Mouse (Mus musculus): Measurements from ENCODE around the gene Cmip. TPM values are rescaled to one million over a fixed set of nuclear protein-coding genes. Genes with fewer than 3 reads are reported as not detected.

Cmip gene
- polyA plus RNA-seq, 1 experiment = 92.3 TPM

DNA sequence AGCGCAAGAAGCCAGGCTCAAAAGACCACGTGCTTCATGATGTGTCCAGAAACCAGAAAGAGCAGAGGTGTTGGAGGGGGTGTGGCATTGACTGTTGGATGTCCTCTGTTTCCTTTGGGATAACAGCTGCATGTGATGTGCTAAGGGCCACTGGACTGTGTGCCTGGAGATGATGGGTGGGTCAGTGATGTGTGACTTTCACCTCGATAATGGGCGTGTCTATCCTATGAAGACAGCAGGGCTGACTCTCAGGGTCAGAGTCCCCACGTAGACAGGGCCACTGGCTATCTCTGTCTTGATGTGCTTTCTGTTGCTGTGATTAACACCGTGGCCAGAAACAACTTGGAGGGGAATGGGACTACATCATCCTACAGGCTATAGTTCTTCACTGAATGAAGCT is 144.0 kb downstream of the Cmip start:
- peaks cover 82% of the 10 kb centered on the region for H3K36me3 ChIP-seq (replicated peaks; ENCODE audit: low read length)
- H3K4me1 ChIP-seq = peaks cover 69% of the 10 kb centered on the region
- TF ChIP-seq GATA1 (IDR thresholded peaks at IDR 0.05; ENCODE audit: borderline replicate concordance, low read length) (no peak), FLI1 (IDR thresholded peaks at IDR 0.05; ENCODE audit: low read length) (no peak)
- H3K27me3 ChIP-seq (replicated peaks) = no peaks in the 10 kb centered on the region
- no peak overlapping the region for H3K4me3 ChIP-seq (replicated peaks)
- H3K9me3 ChIP-seq = no peaks in the 10 kb centered on the region

DNA sequence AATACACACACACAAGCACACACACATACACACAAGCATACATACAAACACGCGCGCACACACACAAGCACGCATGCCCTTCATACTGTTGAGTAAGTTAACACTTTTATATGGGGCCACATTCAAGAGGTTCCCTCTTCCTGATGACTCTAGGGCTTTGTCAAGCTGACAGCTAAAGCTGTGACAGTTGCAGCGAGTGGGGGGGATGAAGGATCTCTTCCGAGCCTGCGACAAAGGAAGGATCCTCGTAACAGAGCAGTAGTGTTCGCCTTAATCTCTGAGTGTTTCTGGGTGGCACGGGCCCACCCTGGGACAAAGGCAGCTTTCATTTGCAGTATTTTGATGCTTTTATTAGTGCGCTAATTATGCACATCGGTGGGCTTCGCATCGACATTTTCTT is 145.0 kb downstream of the Cmip start:
- Histone ChIP-seq H3K36me3 (replicated peaks; ENCODE audit: low read length) (peaks cover 80% of the 10 kb centered on the region), H3K4me1 (peaks cover 73% of the 10 kb centered on the region), H3K4me3 (replicated peaks) (no peak overlapping the region), H3K27me3 (replicated peaks) (no peaks in the 10 kb centered on the region), H3K9me3 (no peaks in the 10 kb centered on the region)
- TF ChIP-seq FLI1 (IDR thresholded peaks at IDR 0.05; ENCODE audit: low read length) (no peak), GATA1 (IDR thresholded peaks at IDR 0.05; ENCODE audit: borderline replicate concordance, low read length) (no peak)

DNA sequence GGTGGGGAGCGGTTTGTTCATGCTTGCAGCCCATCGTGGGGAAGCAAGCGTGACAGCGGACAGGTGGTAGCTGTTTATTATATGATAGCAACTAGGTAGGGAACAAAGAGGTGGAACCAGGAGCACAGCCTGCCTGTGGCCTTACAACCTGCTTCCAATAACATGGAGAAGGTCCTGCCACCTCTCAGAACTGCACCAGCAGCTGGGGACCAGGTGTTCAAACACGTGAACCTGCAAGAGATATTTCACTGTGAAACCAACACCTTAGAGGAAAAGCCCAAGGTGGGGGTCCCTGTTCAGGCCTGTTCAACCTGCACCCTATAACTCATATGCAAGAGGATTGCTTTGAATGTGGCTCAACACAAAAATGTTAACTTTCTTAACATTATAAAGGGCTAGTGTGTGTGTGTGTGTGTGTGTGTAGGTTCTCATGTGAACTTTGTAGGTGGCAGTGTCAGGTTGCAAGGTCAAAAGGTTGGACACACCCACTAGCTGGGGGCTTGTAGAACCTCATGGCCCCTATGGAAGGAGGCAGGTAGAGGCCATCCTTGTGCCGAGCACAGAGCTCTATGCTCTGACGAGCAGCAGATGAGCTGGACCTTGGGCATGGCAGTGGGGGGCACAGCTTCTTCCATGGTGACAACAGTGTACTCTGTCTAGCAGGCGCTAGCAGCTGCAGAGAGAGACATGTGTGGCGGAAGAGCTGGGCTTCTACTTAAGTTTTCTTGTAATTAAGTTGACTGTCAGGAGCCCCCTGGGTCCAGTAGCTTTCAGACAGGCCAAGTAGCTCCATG is 146.2 kb downstream of the Cmip start:
- Histone ChIP-seq H3K27me3 (replicated peaks) (no peaks in the 10 kb centered on the region), H3K4me1 (peaks cover 71% of the 10 kb centered on the region), H3K4me3 (replicated peaks) (no peak overlapping the region), H3K9me3 (no peaks in the 10 kb centered on the region), H3K36me3 (replicated peaks; ENCODE audit: low read length) (peaks cover 78% of the 10 kb centered on the region)
- TF ChIP-seq GATA1 (IDR thresholded peaks at IDR 0.05; ENCODE audit: borderline replicate concordance, low read length) = no peak
- TF ChIP-seq FLI1 (IDR thresholded peaks at IDR 0.05; ENCODE audit: low read length) = no peak

DNA sequence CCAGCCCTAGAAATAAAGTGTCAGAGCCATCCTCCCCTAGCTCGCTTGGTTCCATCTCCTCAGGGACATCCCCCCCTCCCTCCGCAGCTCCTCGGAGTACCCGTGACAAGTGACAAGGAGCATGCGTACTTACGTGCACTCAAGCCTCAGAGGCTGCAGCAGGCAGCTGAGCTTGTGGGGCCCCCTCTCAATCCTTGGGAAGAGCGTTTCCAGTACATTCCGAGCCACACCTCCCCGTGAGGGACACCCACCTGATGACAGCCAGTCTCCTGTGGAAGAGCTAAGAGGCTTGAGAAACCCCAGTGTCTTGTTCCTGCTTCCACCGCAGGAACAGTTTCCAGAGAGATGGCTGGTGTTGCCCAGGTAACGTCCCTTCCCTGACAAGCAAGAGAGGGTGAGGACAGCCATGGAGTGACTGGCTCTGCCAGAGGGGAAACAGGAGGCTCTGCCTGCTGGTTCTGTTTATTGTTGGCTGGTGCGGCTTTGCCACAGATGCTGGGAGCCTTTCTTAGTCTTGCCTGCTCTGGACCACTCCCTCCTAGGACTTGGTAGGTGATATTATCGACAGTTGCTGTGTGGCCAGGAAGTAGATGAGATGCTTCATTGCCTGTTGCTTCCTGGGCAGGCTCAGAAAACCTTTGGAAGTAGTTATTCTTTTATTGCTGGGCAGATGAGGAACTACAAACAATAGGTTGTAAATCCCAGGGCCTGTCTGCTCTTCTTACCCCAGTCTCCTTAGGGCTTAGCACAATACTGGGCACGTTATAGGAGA is 147.0 kb downstream of the Cmip start:
- H3K4me1 ChIP-seq = peaks cover 72% of the 10 kb centered on the region
- no peaks in the 10 kb centered on the region for H3K9me3 ChIP-seq
- no peak for TF ChIP-seq GATA1 (IDR thresholded peaks at IDR 0.05; ENCODE audit: borderline replicate concordance, low read length)
- no peak for TF ChIP-seq FLI1 (IDR thresholded peaks at IDR 0.05; ENCODE audit: low read length)
- H3K36me3 ChIP-seq (replicated peaks; ENCODE audit: low read length) = peaks cover 76% of the 10 kb centered on the region
- H3K27me3 ChIP-seq (replicated peaks) = no peaks in the 10 kb centered on the region
- H3K4me3 ChIP-seq (replicated peaks) = no peak overlapping the region

DNA sequence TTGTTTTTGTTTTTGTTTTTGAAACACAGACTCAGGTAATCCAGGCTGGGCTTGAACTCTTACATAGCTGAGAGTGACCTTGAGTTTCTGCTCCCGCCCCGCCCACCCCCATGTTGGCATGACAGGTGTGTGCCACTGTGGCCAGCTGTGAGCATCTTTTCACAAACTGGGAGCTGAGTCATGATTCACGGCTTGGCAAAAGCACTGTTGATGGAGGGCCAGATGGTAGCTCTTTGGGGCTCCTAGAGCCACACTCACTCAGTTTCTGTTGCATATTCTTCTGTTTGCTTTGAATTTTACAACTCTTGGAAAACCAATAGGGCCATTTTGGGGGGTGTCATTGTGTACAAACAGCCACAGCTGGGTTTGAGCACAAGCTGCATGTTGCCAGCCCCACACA is 149.2 kb downstream of the Cmip start:
- Histone ChIP-seq H3K4me1 (peaks cover 66% of the 10 kb centered on the region), H3K27me3 (replicated peaks) (no peaks in the 10 kb centered on the region), H3K4me3 (replicated peaks) (no peak overlapping the region), H3K9me3 (no peaks in the 10 kb centered on the region), H3K36me3 (replicated peaks; ENCODE audit: low read length) (peaks cover 73% of the 10 kb centered on the region)
- TF ChIP-seq FLI1 (IDR thresholded peaks at IDR 0.05; ENCODE audit: low read length) (no peak), GATA1 (IDR thresholded peaks at IDR 0.05; ENCODE audit: borderline replicate concordance, low read length) (no peak)

DNA sequence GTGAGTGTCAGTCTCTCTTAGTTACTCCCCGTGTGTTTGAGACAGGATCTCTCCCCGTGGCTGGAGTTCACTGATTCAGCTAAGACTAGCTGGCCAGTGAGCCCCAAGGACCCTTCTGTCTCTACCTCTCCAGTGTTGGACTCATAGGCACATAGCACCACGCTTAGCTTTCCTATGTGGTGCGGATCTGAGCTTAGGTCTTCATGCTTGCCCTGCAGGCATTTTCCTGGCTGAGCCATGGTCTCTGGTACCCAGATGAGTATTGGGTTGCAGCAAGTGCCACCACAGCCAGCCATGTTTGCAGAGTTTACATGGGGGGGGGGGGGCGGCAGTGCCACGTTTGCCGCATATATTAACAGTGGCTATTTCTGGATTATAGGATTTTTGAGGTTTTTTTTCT is 151.8 kb downstream of the Cmip start:
- peaks cover 52% of the 10 kb centered on the region for H3K4me1 ChIP-seq
- TF ChIP-seq GATA1 (IDR thresholded peaks at IDR 0.05; ENCODE audit: borderline replicate concordance, low read length) = no peak
- no peak for TF ChIP-seq FLI1 (IDR thresholded peaks at IDR 0.05; ENCODE audit: low read length)
- peaks cover 82% of the 10 kb centered on the region for H3K36me3 ChIP-seq (replicated peaks; ENCODE audit: low read length)
- no peaks in the 10 kb centered on the region for H3K27me3 ChIP-seq (replicated peaks)
- H3K9me3 ChIP-seq = no peaks in the 10 kb centered on the region
- H3K4me3 ChIP-seq (replicated peaks) = no peak overlapping the region

DNA sequence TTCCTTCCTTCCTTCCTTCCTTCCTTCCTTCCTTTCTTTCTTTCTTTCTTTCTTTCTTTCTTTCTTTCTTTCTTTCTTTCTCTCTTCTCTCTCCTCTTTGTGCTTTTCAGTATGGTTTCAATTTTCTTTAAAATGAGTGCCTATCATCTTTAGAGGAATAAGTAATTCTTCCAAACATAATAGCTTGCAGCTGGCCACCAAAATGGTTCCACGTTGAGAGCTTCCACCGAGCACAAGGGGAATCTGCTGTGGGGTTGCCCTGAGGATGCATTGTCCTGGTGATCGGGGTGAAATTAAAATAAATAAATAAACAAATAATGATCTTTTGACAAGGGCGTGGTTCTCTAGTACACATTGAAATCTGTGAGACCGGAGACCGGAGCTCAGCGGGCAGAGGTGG is 152.2 kb downstream of the Cmip start:
- H3K4me3 ChIP-seq (replicated peaks) = no peak overlapping the region
- H3K4me1 ChIP-seq = peaks cover 48% of the 10 kb centered on the region
- H3K27me3 ChIP-seq (replicated peaks) = no peaks in the 10 kb centered on the region
- TF ChIP-seq GATA1 (IDR thresholded peaks at IDR 0.05; ENCODE audit: borderline replicate concordance, low read length) = no peak
- TF ChIP-seq FLI1 (IDR thresholded peaks at IDR 0.05; ENCODE audit: low read length) = no peak
- no peaks in the 10 kb centered on the region for H3K9me3 ChIP-seq
- H3K36me3 ChIP-seq (replicated peaks; ENCODE audit: low read length) = peaks cover 82% of the 10 kb centered on the region

DNA sequence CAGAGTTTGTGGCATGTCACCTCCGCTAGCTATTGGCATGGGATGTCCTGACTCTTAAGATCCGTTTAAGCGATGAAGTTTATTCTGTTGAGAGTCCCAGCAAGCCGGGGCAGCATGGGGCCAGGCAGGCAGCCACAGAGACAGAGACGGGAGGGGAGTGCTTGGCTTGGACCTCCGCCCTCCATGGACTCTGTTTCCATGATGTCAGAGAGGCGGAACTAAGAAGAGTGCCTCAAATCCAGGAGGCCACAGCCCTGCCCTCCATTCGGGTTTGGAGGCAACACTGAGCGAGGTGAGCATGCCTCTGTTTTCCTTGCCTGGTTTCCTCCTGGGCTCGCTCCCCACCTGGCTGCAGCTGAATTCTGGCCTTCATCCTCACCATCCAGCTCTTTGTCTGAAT is 153.5 kb downstream of the Cmip start:
- TF ChIP-seq FLI1 (IDR thresholded peaks at IDR 0.05; ENCODE audit: low read length) (no peak), GATA1 (IDR thresholded peaks at IDR 0.05; ENCODE audit: borderline replicate concordance, low read length) (no peak)
- H3K36me3 ChIP-seq (replicated peaks; ENCODE audit: low read length) = peaks cover 87% of the 10 kb centered on the region

DNA sequence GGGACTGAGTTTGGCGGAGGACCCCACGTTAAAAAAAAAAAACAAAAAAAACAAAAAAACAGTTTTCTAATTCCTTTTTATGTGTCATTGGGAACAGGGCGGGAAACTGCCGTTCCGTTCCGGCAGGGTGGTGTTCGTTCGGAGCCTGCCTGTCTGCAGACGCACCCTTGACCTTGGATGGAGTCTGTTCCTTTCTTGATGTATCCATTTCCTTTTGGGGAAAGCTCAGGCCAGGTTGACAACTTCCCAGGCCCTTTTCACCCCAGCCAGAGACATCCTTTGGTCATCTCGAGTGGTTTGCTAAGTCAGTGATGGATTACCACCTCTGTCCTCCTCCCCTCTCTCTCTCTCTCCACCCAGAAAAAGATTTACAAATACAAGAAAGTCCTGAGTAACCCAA is 154.0 kb downstream of the Cmip start:
- TF ChIP-seq GATA1 (IDR thresholded peaks at IDR 0.05; ENCODE audit: borderline replicate concordance, low read length) (no peak), FLI1 (IDR thresholded peaks at IDR 0.05; ENCODE audit: low read length) (no peak)
- no peaks in the 10 kb centered on the region for H3K27me3 ChIP-seq (replicated peaks)
- H3K9me3 ChIP-seq = no peaks in the 10 kb centered on the region
- peaks cover 42% of the 10 kb centered on the region for H3K4me1 ChIP-seq
- H3K4me3 ChIP-seq (replicated peaks) = no peak overlapping the region
- peaks cover 87% of the 10 kb centered on the region for H3K36me3 ChIP-seq (replicated peaks; ENCODE audit: low read length)

More for the DNA sequence above, 153.5 kb downstream of the Cmip start:
- H3K4me3 ChIP-seq (replicated peaks) = no peak overlapping the region
- H3K27me3 ChIP-seq (replicated peaks) = no peaks in the 10 kb centered on the region
- peaks cover 44% of the 10 kb centered on the region for H3K4me1 ChIP-seq
- H3K9me3 ChIP-seq = no peaks in the 10 kb centered on the region

DNA sequence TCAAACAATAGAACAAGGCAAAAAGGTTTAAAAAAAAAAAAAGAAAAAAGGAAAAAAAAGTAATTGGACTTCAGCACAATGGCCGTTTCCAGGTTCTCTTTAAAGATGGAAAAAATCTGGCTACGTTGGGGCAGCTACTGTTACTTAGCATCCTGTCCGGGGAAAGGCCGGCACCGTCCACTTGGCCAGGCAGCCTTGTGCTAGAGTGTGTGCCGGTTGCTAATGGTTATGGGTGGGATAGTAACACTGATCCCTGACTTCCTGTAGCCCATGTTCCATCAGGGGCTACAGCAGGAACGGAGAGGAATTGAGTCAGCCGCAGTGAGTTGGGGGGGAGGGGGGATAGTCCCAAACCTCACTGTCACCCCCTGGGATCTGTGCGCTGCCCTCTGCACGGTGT is 155.4 kb downstream of the Cmip start:
- Histone ChIP-seq H3K4me3 (replicated peaks) (no peak overlapping the region), H3K4me1 (peaks cover 44% of the 10 kb centered on the region), H3K9me3 (no peaks in the 10 kb centered on the region), H3K27me3 (replicated peaks) (no peaks in the 10 kb centered on the region), H3K36me3 (replicated peaks; ENCODE audit: low read length) (peaks cover 89% of the 10 kb centered on the region)
- TF ChIP-seq GATA1 (IDR thresholded peaks at IDR 0.05; ENCODE audit: borderline replicate concordance, low read length) = no peak
- no peak for TF ChIP-seq FLI1 (IDR thresholded peaks at IDR 0.05; ENCODE audit: low read length)
